Mouse (Mus musculus) retina, postnatal 7 days (tissue): Measurements from ENCODE around the gene Rlbp1.
A peak's percentile ranks its signal among the peaks of the same experiment; 100 is the strongest.

Source experiments
- DNase-seq: peaks from one replicate; pipeline ENCODE4 v3.0.0-alpha.2; 2012; ENCODE audit warnings: low read depth, low spot score

Rlbp1 gene

GRCm38 (mm10) chr7:79386422-79387133 lies at the start of gene Rlbp1:
TSS of gene Rlbp1 (minus strand) at chr7:79387048.
- no peak for DNase-seq

- DNase-seq: no peak
Measured at GRCm38 (mm10) chr7:79428243-79428642, 41.4 kb upstream of the Rlbp1 start.

- no peak for DNase-seq
Measured at GRCm38 (mm10) chr7:79425804-79426203, 39.0 kb upstream of the Rlbp1 start.

- no peak for DNase-seq
Measured at GRCm38 (mm10) chr7:79422876-79423275, 36.0 kb upstream of the Rlbp1 start.

GRCm38 (mm10) chr7:79419950-79420349 lies 33.1 kb upstream of the Rlbp1 start:
- DNase-seq: no peak

GRCm38 (mm10) chr7:79414449-79415375 lies 27.9 kb upstream of the Rlbp1 start:
- DNase-seq: no peak

GRCm38 (mm10) chr7:79400296-79400695 lies 13.4 kb upstream of the Rlbp1 start:
- DNase-seq: no peak

GRCm38 (mm10) chr7:79398971-79399370 lies 12.1 kb upstream of the Rlbp1 start:
- DNase-seq: no peak

- DNase-seq: no peak
Measured at GRCm38 (mm10) chr7:79398426-79398825, 11.6 kb upstream of the Rlbp1 start.

GRCm38 (mm10) chr7:79397446-79397963 lies 10.7 kb upstream of the Rlbp1 start:
- DNase-seq: no peak

- DNase-seq: no peak
Measured at GRCm38 (mm10) chr7:79395186-79395585, 8.3 kb upstream of the Rlbp1 start.

GRCm38 (mm10) chr7:79394666-79395065 lies 7.8 kb upstream of the Rlbp1 start:
- DNase-seq: no peak

- DNase-seq: no peak
Measured at GRCm38 (mm10) chr7:79393924-79394323, 7.1 kb upstream of the Rlbp1 start.

- no peak for DNase-seq
Measured at GRCm38 (mm10) chr7:79392860-79393513, 6.1 kb upstream of the Rlbp1 start.

- DNase-seq: peak; percentile 84
Measured at GRCm38 (mm10) chr7:79391883-79392649, 5.2 kb upstream of the Rlbp1 start, which contains the start of gene Fanci. TSS of gene Fanci (plus strand) at chr7:79391929.

- no peak for DNase-seq
Measured at GRCm38 (mm10) chr7:79391471-79391870, 4.6 kb upstream of the Rlbp1 start.

- peak; percentile 49 for DNase-seq
Measured at GRCm38 (mm10) chr7:79390141-79390708, 3.4 kb upstream of the Rlbp1 start.

- DNase-seq: no peak
Measured at GRCm38 (mm10) chr7:79388671-79389206, 1.9 kb upstream of the Rlbp1 start.

- no peak for DNase-seq
Measured at GRCm38 (mm10) chr7:79387991-79388390, 1.1 kb upstream of the Rlbp1 start.

GRCm38 (mm10) chr7:79387140-79387539 lies 292 bp upstream of the Rlbp1 start:
- DNase-seq: no peak
